Mouse (Mus musculus) MEL (cell line): ENCODE data around the gene Cyp26b1. TPM values are rescaled to one million over a fixed set of nuclear protein-coding genes. Genes with fewer than 3 reads are reported as not detected.
"Not testable (repeated sequence)": the region's sequence is repeated elsewhere in the genome, so short reads cannot be mapped to it uniquely, and the experiment has no call there.

Source experiments
- DNase-seq: peaks from one replicate; pipeline ENCODE4 v3.0.0; 2011; ENCODE audit warnings: low read depth, low spot score
- H3K27ac ChIP-seq: 2 replicates; pipeline ENCODE4 v1.5.1; 2012; ENCODE audit warnings: low read depth, mild to moderate bottlenecking, control low read depth, low read length, moderate library complexity; ENCODE audit not compliant: control insufficient read depth
- H3K27me3 ChIP-seq, 2 experiments: fragments of 150-350 bp in 1 of 2; sonication (generic) in 1 of 2; 2 replicates each; pipeline ENCODE4 v1.6.1; 2012; ENCODE audit warnings: low read length in 2 of 2, mild to moderate bottlenecking in 2 of 2, improper control_type of control experiment in 1 of 2, moderate library complexity in 1 of 2; ENCODE audit not compliant: insufficient read depth in 2 of 2, control insufficient read depth in 1 of 2
- H3K36me3 ChIP-seq, 2 experiments: 2 replicates each; pipeline ENCODE4 v1.6.1; 2012 to 2014; ENCODE audit warnings: low read length in 2 of 2, improper control_type of control experiment in 1 of 2, inconsistent platforms in 1 of 2, mild to moderate bottlenecking in 1 of 2; ENCODE audit not compliant: insufficient read depth in 2 of 2, control insufficient read depth in 1 of 2
- H3K4me1 ChIP-seq, 2 experiments: fragments of 150-350 bp in 1 of 2; sonication (generic) in 1 of 2; 2 replicates each; pipeline ENCODE4 v1.6.1; 2012; ENCODE audit warnings: low read length in 2 of 2, improper control_type of control experiment in 1 of 2, mild to moderate bottlenecking in 1 of 2; ENCODE audit not compliant: insufficient read depth in 2 of 2, control insufficient read depth in 1 of 2
- H3K4me3 ChIP-seq, 2 experiments: fragments of 150-350 bp in 1 of 2; sonication (generic) in 1 of 2; 2 replicates each; pipeline ENCODE4 v1.5.1; 2012; ENCODE audit warnings: low read depth in 2 of 2, low read length in 2 of 2, mild to moderate bottlenecking in 2 of 2, moderate library complexity in 2 of 2, control low read depth in 1 of 2, improper control_type of control experiment in 1 of 2; ENCODE audit not compliant: control insufficient read depth in 1 of 2, insufficient read depth in 1 of 2
- H3K79me2 ChIP-seq: 2 replicates; pipeline ENCODE4 v1.6.1; 2012; ENCODE audit warnings: mild to moderate bottlenecking, low read length, moderate library complexity; ENCODE audit not compliant: control insufficient read depth, poor library complexity, insufficient read depth
- H3K9ac ChIP-seq: 2 replicates; pipeline ENCODE4 v1.6.1; 2012; ENCODE audit warnings: low read depth, mild to moderate bottlenecking, control low read depth, low read length, moderate library complexity; ENCODE audit not compliant: control insufficient read depth, poor library complexity, severe bottlenecking
- H3K9me3 ChIP-seq: fragments of 150-350 bp; sonication (generic); replicated peaks from 2 replicates; pipeline ENCODE4 v1.6.1; 2012; ENCODE audit warnings: mild to moderate bottlenecking, low read length, improper control_type of control experiment, moderate library complexity; ENCODE audit not compliant: insufficient read depth
- CTCF ChIP-seq, 3 experiments: IDR thresholded peaks in 2 of 3; conservative IDR thresholded peaks in 1 of 3; 2 replicates each; pipeline ENCODE4 v1.5.1; 2011 to 2012; ENCODE audit warnings: low read length in 3 of 3, low read depth in 2 of 3, mild to moderate bottlenecking in 2 of 3, improper control_type of control experiment in 1 of 3, inconsistent platforms in 1 of 3, mixed read lengths in 1 of 3, moderate library complexity in 1 of 3; ENCODE audit not compliant: control insufficient read depth in 1 of 3, insufficient read depth in 1 of 3, poor library complexity in 1 of 3, severe bottlenecking in 1 of 3
- E2F4 ChIP-seq: IDR thresholded peaks from 2 replicates; pipeline ENCODE4 v1.6.1; 2011; ENCODE audit warnings: low read depth, low read length, improper control_type of control experiment, borderline replicate concordance
- EP300 ChIP-seq, 2 experiments: IDR thresholded peaks; 2 replicates each; pipeline ENCODE4 v1.6.1; 2011; ENCODE audit warnings: improper control_type of control experiment in 2 of 2, low read length in 2 of 2, low read depth in 1 of 2, mild to moderate bottlenecking in 1 of 2
- ETS1 ChIP-seq: IDR thresholded peaks from 2 replicates; pipeline ENCODE4 v1.6.1; 2012; ENCODE audit warnings: low read depth, mild to moderate bottlenecking, inconsistent platforms, low read length, improper control_type of control experiment, moderate library complexity
- JUND ChIP-seq: IDR thresholded peaks from 2 replicates; pipeline ENCODE4 v1.6.1; 2011; ENCODE audit warnings: low read depth, mild to moderate bottlenecking, improper control_type of control experiment, low read length
- MAZ ChIP-seq: IDR thresholded peaks from 2 replicates; pipeline ENCODE4 v1.6.1; 2012; ENCODE audit warnings: low read depth, mild to moderate bottlenecking, inconsistent platforms, low read length, improper control_type of control experiment
- MEF2A ChIP-seq: IDR thresholded peaks from 2 replicates; pipeline ENCODE4 v1.6.1; 2014; ENCODE audit warnings: low read depth, mild to moderate bottlenecking, inconsistent platforms, low read length, improper control_type of control experiment; ENCODE audit not compliant: poor library complexity, insufficient replicate concordance, severe bottlenecking; ENCODE audit errors: extremely low read depth
- MYB ChIP-seq: IDR thresholded peaks from 2 replicates; pipeline ENCODE4 v1.6.1; 2011; ENCODE audit warnings: mild to moderate bottlenecking, low read depth, low read length, improper control_type of control experiment
- MYC ChIP-seq: IDR thresholded peaks from 2 replicates; pipeline ENCODE4 v1.6.1; 2011; ENCODE audit warnings: low read depth, mild to moderate bottlenecking, low read length, improper control_type of control experiment, moderate library complexity
- POLR2AphosphoS5 ChIP-seq: IDR thresholded peaks from 2 replicates; pipeline ENCODE4 v1.6.1; 2012; ENCODE audit warnings: low read depth, borderline replicate concordance, mild to moderate bottlenecking, inconsistent platforms, low read length, moderate library complexity, mixed read lengths
- TAL1 ChIP-seq: IDR thresholded peaks from 2 replicates; pipeline ENCODE4 v1.6.1; 2012; ENCODE audit warnings: mild to moderate bottlenecking, inconsistent platforms, low read length, moderate library complexity, mixed read lengths
- TCF12 ChIP-seq: IDR thresholded peaks from 2 replicates; pipeline ENCODE4 v1.6.1; 2014; ENCODE audit warnings: low read depth, mild to moderate bottlenecking, inconsistent platforms, low read length, improper control_type of control experiment, moderate library complexity
- USF1 ChIP-seq: IDR thresholded peaks from 2 replicates; pipeline ENCODE4 v1.6.1; 2014; ENCODE audit warnings: low read depth, mild to moderate bottlenecking, inconsistent platforms, low read length, improper control_type of control experiment, moderate library complexity
- ZMIZ1 ChIP-seq: IDR thresholded peaks from 2 replicates; pipeline ENCODE4 v1.6.1; 2012; ENCODE audit warnings: low read depth, mild to moderate bottlenecking, inconsistent platforms, low read length, improper control_type of control experiment, moderate library complexity
- ZNF384 ChIP-seq: IDR thresholded peaks from 2 replicates; pipeline ENCODE4 v1.6.1; 2012; ENCODE audit warnings: low read depth, mild to moderate bottlenecking, inconsistent platforms, low read length, improper control_type of control experiment
- polyA plus RNA-seq, 2 experiments: library from polyadenylated mRNA; stranded (reverse) in 1 of 2; unstranded in 1 of 2; fragments of >175 nt in 1 of 2; fragments of >200 nt in 1 of 2; gene quantifications; 2 replicates each; pipeline versions ENCODE4 v1.2.1 to v1.2.4; 2012; ENCODE audit warnings: low replicate concordance in 2 of 2, low read depth in 1 of 2; ENCODE audit not compliant: insufficient read length in 2 of 2, insufficient read depth in 1 of 2, missing spikeins in 1 of 2
- total RNA-seq: library from RNA; depleted of rRNA; stranded (reverse); fragments of 300-350 nt; gene quantifications from 2 replicates; pipeline ENCODE4 v1.2.3, GENCODE M21; 2012

The Cyp26b1 gene
- total and polyA plus RNA-seq, 3 experiments, result not detected

DNA sequence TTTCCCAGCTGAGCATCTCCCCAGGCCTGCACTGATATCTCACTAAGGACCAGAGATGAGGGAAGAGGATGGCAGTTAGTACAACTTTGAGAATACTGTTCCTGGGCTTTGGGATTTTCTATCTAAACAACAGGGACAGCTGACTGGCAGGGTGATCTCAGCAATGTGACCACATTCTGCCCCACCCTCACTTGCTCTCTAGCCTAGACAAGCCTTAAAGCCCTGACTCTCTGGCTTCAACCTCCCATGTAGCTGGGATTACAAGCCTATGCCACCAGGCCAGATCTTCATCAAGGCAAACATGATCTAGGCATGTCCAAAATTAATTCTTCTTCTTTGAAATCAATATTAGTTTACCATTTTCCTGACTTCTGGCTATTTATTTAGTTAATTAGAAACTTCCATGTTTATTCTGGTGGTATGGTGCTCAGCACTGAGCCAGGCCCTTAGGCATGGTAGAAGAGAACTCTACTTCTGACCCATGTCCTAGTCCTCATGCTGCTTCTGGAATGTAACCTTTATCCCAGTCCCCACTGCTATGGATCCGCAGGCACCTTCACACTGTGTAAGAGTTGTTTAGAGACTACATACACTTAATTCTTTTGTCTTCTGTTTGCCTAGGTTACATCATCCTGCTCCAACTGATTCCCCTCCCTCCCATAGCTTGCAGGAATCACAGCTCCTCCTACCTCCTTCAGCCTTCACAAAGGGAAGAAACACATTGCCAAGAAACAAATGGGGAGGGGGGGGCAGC, 7.6 kb upstream of the Cyp26b1 start:
- H3K27ac ChIP-seq, result no peak overlapping the region
- no peaks in the 10 kb centered on the region for H3K9me3 ChIP-seq
- no peak overlapping the region for H3K4me3 ChIP-seq
- H3K79me2 ChIP-seq, result no peaks in the 10 kb centered on the region
- no peak for TF ChIP-seq MAZ
- no peak for TF ChIP-seq E2F4
- TF ChIP-seq TAL1, result no peak
- TF ChIP-seq CTCF (IDR thresholded peaks at IDR 0.05 in 2 of 3, conservative IDR thresholded peaks at IDR 0.05 in 1 of 3; ENCODE audit: control insufficient read depth in 1 of 3, insufficient read depth in 1 of 3, low read depth in 2 of 3, low read length in 3 of 3, poor library complexity in 1 of 3, severe bottlenecking in 1 of 3), result no peak
- no peak for TF ChIP-seq ZNF384
- no peak for TF ChIP-seq ZMIZ1
- TF ChIP-seq USF1, result no peak
- TF ChIP-seq TCF12, result no peak
- no peak for TF ChIP-seq MEF2A
- TF ChIP-seq EP300 (IDR thresholded peaks at IDR 0.05; ENCODE audit: low read depth in 1 of 2, low read length in 2 of 2), result no peak
- no peak for TF ChIP-seq MYC
- no peak for TF ChIP-seq POLR2AphosphoS5
- TF ChIP-seq JUND, result no peak
- no peak for TF ChIP-seq MYB
- TF ChIP-seq ETS1, result no peak
- no peak overlapping the region for H3K9ac ChIP-seq
- H3K27me3 ChIP-seq, result no peaks in the 10 kb centered on the region; a peak in 1 of 4 replicates
- H3K36me3 ChIP-seq, result no peaks in the 10 kb centered on the region
- DNase-seq, result no peak
- H3K4me1 ChIP-seq, result no peaks in the 10 kb centered on the region

DNA sequence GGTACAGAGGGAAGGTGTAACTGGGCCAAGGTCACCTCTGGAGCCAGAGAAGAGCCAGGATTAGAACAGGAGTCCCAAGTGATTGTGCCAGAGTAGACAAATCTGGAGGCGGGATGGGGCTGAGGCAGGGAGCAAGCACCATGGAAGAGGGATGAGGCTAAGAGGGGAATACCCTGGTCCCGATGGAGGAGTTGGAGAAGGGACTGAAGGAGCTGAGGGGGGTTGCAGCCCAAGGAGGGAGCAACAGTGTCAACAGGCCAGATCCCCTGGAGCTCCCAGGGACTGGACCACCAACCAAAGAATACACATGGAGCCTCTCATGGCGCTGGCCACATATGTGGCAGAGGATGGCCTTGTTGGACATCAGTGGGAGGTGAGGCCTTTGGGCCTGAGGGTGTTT, 5.6 kb upstream of the Cyp26b1 start:
- not testable (repeated sequence) for H3K4me3 ChIP-seq, H3K9ac ChIP-seq, H3K27ac ChIP-seq, H3K9me3 ChIP-seq, H3K4me1 ChIP-seq, H3K27me3 ChIP-seq, H3K36me3 ChIP-seq, H3K79me2 ChIP-seq, DNase-seq
